Mouse (Mus musculus): Measurements from ENCODE around the gene Zbtb12.
"Not testable (repeated sequence)": the region's sequence is repeated elsewhere in the genome, so short reads cannot be mapped to it uniquely, and the experiment has no call there.

The Zbtb12 gene

GRCm38 (mm10) chr17:34879336-34879879 is at the start of gene Zbtb12:
Gene Zbtb12 (plus strand): TSS chr17:34879483.
- DNase-seq (ENCODE audit: low spot score in 2 of 2), result no peak

GRCm38 (mm10) chr17:34830776-34831175 is 48.5 kb upstream of the Zbtb12 start:
- not testable (repeated sequence) for DNase-seq (ENCODE audit: low spot score in 2 of 2)

- no peak for DNase-seq (ENCODE audit: low spot score in 2 of 2)
Observed at GRCm38 (mm10) chr17:34836155-34836855, 43.0 kb upstream of the Zbtb12 start.

- DNase-seq (ENCODE audit: low spot score in 2 of 2), result peak; percentile 96 to 97
Observed at GRCm38 (mm10) chr17:34836856-34837221, 42.4 kb upstream of the Zbtb12 start, which contains the start of the genes Stk19 and Dxo. Gene Stk19 (minus strand): TSS chr17:34836945. Gene Dxo (plus strand): TSS chr17:34837019.

- DNase-seq (ENCODE audit: low spot score in 2 of 2), result no peak
Observed at GRCm38 (mm10) chr17:34837464-34838324, 41.6 kb upstream of the Zbtb12 start.

GRCm38 (mm10) chr17:34838785-34839184 is 40.5 kb upstream of the Zbtb12 start:
- DNase-seq (ENCODE audit: low spot score in 2 of 2), result no peak

- no peak for DNase-seq (ENCODE audit: low spot score in 2 of 2)
Observed at GRCm38 (mm10) chr17:34840736-34841307, 38.5 kb upstream of the Zbtb12 start.

GRCm38 (mm10) chr17:34844884-34845283 is 34.4 kb upstream of the Zbtb12 start:
- no peak for DNase-seq (ENCODE audit: low spot score in 2 of 2)

GRCm38 (mm10) chr17:34847192-34847591 is 32.1 kb upstream of the Zbtb12 start:
- DNase-seq (ENCODE audit: low spot score in 2 of 2), result no peak

- no peak for DNase-seq (ENCODE audit: low spot score in 2 of 2)
Observed at GRCm38 (mm10) chr17:34847615-34848014, 31.7 kb upstream of the Zbtb12 start.

GRCm38 (mm10) chr17:34849722-34850516 is 29.4 kb upstream of the Zbtb12 start, which contains the start of the genes Skiv2l and Nelfe:
Gene Skiv2l (minus strand): TSS chr17:34850210.
Gene Nelfe (plus strand): TSS chr17:34850391.
- DNase-seq (ENCODE audit: low spot score in 2 of 2), result peak; percentile 92 to 97

- DNase-seq (ENCODE audit: low spot score in 2 of 2), result no peak
Observed at GRCm38 (mm10) chr17:34850517-34851125, 28.7 kb upstream of the Zbtb12 start.

GRCm38 (mm10) chr17:34853511-34853910 is 25.8 kb upstream of the Zbtb12 start:
- no peak for DNase-seq (ENCODE audit: low spot score in 2 of 2)

GRCm38 (mm10) chr17:34854761-34855160 is 24.5 kb upstream of the Zbtb12 start:
- no peak for DNase-seq (ENCODE audit: low spot score in 2 of 2)

GRCm38 (mm10) chr17:34855825-34856224 is 23.5 kb upstream of the Zbtb12 start:
- no peak for DNase-seq (ENCODE audit: low spot score in 2 of 2)

- DNase-seq (ENCODE audit: low spot score in 2 of 2), result no peak
Observed at GRCm38 (mm10) chr17:34858670-34859069, 20.6 kb upstream of the Zbtb12 start.

- DNase-seq (ENCODE audit: low spot score in 2 of 2), result no peak
Observed at GRCm38 (mm10) chr17:34860514-34860913, 18.8 kb upstream of the Zbtb12 start.

- no peak for DNase-seq (ENCODE audit: low spot score in 2 of 2)
Observed at GRCm38 (mm10) chr17:34861704-34862415, 17.4 kb upstream of the Zbtb12 start.

GRCm38 (mm10) chr17:34862416-34863081 is 16.7 kb upstream of the Zbtb12 start, which contains the start of gene Cfb:
Gene Cfb (minus strand): TSS chr17:34862518.
- no peak for DNase-seq (ENCODE audit: low spot score in 2 of 2)
